Mouse (Mus musculus) kidney, embryonic 15.5 days (tissue): ENCODE measurements around the gene Nat10. TPM values are rescaled to one million over a fixed set of nuclear protein-coding genes. Genes with fewer than 3 reads are reported as not detected.

Experiments used
- ATAC-seq: fragments of 200-750 bp; cut with Nextera tagmentation; replicated peaks from 2 replicates; pipeline ENCODE4 v1.8.0; 2017; ENCODE audit warnings: moderate TSS enrichment; ENCODE audit not compliant: low FRiP score
- H3K27ac ChIP-seq: fragments of 300-500 bp; sonication (generic); 2 replicates; pipeline ENCODE4 v1.5.1; 2015; ENCODE audit warnings: mild to moderate bottlenecking, inconsistent platforms
- H3K27me3 ChIP-seq: fragments of 300-500 bp; sonication (generic); 2 replicates; pipeline ENCODE4 v1.6.1; 2015; ENCODE audit warnings: inconsistent platforms
- H3K36me3 ChIP-seq: fragments of 300-500 bp; sonication (generic); 2 replicates; pipeline ENCODE4 v1.6.1; 2015; ENCODE audit warnings: inconsistent platforms
- H3K4me1 ChIP-seq: fragments of 300-500 bp; sonication (generic); 2 replicates; pipeline ENCODE4 v1.6.1; 2015; ENCODE audit warnings: inconsistent platforms
- H3K4me2 ChIP-seq: fragments of 300-500 bp; sonication (generic); 2 replicates; pipeline ENCODE4 v1.6.1; 2015; ENCODE audit warnings: moderate library complexity, mild to moderate bottlenecking, inconsistent platforms
- H3K4me3 ChIP-seq: fragments of 300-500 bp; sonication (generic); replicated peaks from 2 replicates; pipeline ENCODE4 v1.5.1; 2015; ENCODE audit warnings: mild to moderate bottlenecking, inconsistent platforms
- H3K9ac ChIP-seq: fragments of 300-500 bp; sonication (generic); 2 replicates; pipeline ENCODE4 v1.6.1; 2015; ENCODE audit warnings: mild to moderate bottlenecking, inconsistent platforms
- H3K9me3 ChIP-seq: fragments of 300-500 bp; sonication (generic); replicated peaks from 2 replicates; pipeline ENCODE4 v1.6.1; 2016; ENCODE audit warnings: inconsistent platforms
- WGBS: fragments of 180-500 bp; shearing (Covaris S2); methylation state at CpG from one replicate; pipeline ENCODE4 v1.1.7; 2015; ENCODE audit warnings: mixed read lengths; 5-methylcytosine and 5-hydroxymethylcytosine counted together
- polyA plus RNA-seq: library from polyadenylated mRNA; unstranded; fragments of >200 nt; fragmentation: Nextera tagmentation; extraction: Ambion mirVana; gene quantifications from 2 replicates; pipeline ENCODE4 v1.2.1, GENCODE M21; 2015

Nat10 gene
- polyA plus RNA-seq, 1 experiment from 2014 or later, result 27.4 TPM

- no peak overlapping the region for H3K4me2 ChIP-seq
- H3K27ac ChIP-seq, result no peak overlapping the region
- no peaks in the 10 kb centered on the region for H3K9me3 ChIP-seq
- WGBS, result 86% methylated on average over 4 of the region's 4 CpGs
- peaks cover 70% of the 10 kb centered on the region for H3K36me3 ChIP-seq
- no peaks in the 10 kb centered on the region for H3K4me1 ChIP-seq
- no peaks in the 10 kb centered on the region for H3K27me3 ChIP-seq
- H3K4me3 ChIP-seq, result no peak overlapping the region
- H3K9ac ChIP-seq, result no peak overlapping the region
- no peak for ATAC-seq
Observed at GRCm38 (mm10) chr2:103784621-103785020, 23.6 kb upstream of the Nat10 start.

GRCm38 (mm10) chr2:103762492-103762891 lies 1.4 kb upstream of the Nat10 start:
- no peak for ATAC-seq
- H3K36me3 ChIP-seq, result peaks cover 26% of the 10 kb centered on the region
- no peak overlapping the region for H3K4me3 ChIP-seq
- no peak overlapping the region for H3K9ac ChIP-seq
- WGBS, result 59% methylated on average over 1 of the region's 1 CpGs
- H3K27ac ChIP-seq, result no peak overlapping the region
- peaks cover 17% of the 10 kb centered on the region for H3K4me1 ChIP-seq
- H3K9me3 ChIP-seq, result no peaks in the 10 kb centered on the region
- H3K4me2 ChIP-seq, result peak overlapping the region; percentile 74
- H3K27me3 ChIP-seq, result no peaks in the 10 kb centered on the region

GRCm38 (mm10) chr2:103761993-103762392 lies 923 bp upstream of the Nat10 start:
- Histone ChIP-seq H3K9ac (no peak overlapping the region), H3K9me3 (no peaks in the 10 kb centered on the region), H3K4me2 (peak overlapping the region; percentile 74), H3K27ac (no peak overlapping the region), H3K4me3 (peak overlapping the region; percentile 70), H3K27me3 (no peaks in the 10 kb centered on the region), H3K36me3 (peaks cover 30% of the 10 kb centered on the region), H3K4me1 (peaks cover 17% of the 10 kb centered on the region)
- WGBS, result 38% methylated on average over 4 of the region's 4 CpGs
- no peak for ATAC-seq

- H3K9me3 ChIP-seq, result no peaks in the 10 kb centered on the region
- peak; percentile 13; the same call in 1 of the 2 replicates for ATAC-seq
- H3K27me3 ChIP-seq, result no peaks in the 10 kb centered on the region
- peak overlapping the region; percentile 90; the same call in 1 of the 2 replicates for H3K27ac ChIP-seq
- H3K4me3 ChIP-seq, result peak overlapping the region; percentile 70
- WGBS, result under 1% methylated on average over 12 of the region's 12 CpGs
- H3K4me1 ChIP-seq, result peaks cover 17% of the 10 kb centered on the region
- peaks cover 29% of the 10 kb centered on the region for H3K36me3 ChIP-seq
- H3K4me2 ChIP-seq, result peak overlapping the region; percentile 74
- H3K9ac ChIP-seq, result peak overlapping the region; percentile 44
Observed at GRCm38 (mm10) chr2:103760421-103760820, 649 bp downstream of the Nat10 start.

GRCm38 (mm10) chr2:103755458-103756085 lies 5.5 kb downstream of the Nat10 start:
- H3K9ac ChIP-seq, result no peak overlapping the region
- peaks cover 64% of the 10 kb centered on the region for H3K36me3 ChIP-seq
- no peak for ATAC-seq
- WGBS, result 93% methylated on average over 9 of the region's 9 CpGs
- no peak overlapping the region for H3K4me3 ChIP-seq
- H3K4me1 ChIP-seq, result peaks cover 8% of the 10 kb centered on the region
- H3K27ac ChIP-seq, result no peak overlapping the region
- no peak overlapping the region for H3K4me2 ChIP-seq
- H3K9me3 ChIP-seq, result no peaks in the 10 kb centered on the region
- H3K27me3 ChIP-seq, result no peaks in the 10 kb centered on the region

- H3K9ac ChIP-seq, result no peak overlapping the region
- no peak overlapping the region for H3K4me3 ChIP-seq
- no peaks in the 10 kb centered on the region for H3K9me3 ChIP-seq
- H3K27ac ChIP-seq, result no peak overlapping the region
- no peak overlapping the region for H3K4me2 ChIP-seq
- no peak for ATAC-seq
- H3K36me3 ChIP-seq, result peaks cover 73% of the 10 kb centered on the region
- no peaks in the 10 kb centered on the region for H3K27me3 ChIP-seq
- peaks cover 3% of the 10 kb centered on the region for H3K4me1 ChIP-seq
- 85% methylated on average over 3 of the region's 3 CpGs for WGBS
Observed at GRCm38 (mm10) chr2:103754614-103755013, 6.5 kb downstream of the Nat10 start.

- no peak overlapping the region for H3K4me2 ChIP-seq
- 91% methylated on average over 6 of the region's 6 CpGs for WGBS
- no peak for ATAC-seq
- peaks cover 89% of the 10 kb centered on the region for H3K36me3 ChIP-seq
- H3K27me3 ChIP-seq, result no peaks in the 10 kb centered on the region
- no peak overlapping the region for H3K27ac ChIP-seq
- H3K9ac ChIP-seq, result no peak overlapping the region
- H3K4me3 ChIP-seq, result no peak overlapping the region
- no peaks in the 10 kb centered on the region for H3K9me3 ChIP-seq
- no peaks in the 10 kb centered on the region for H3K4me1 ChIP-seq
Observed at GRCm38 (mm10) chr2:103751771-103752170, 9.3 kb downstream of the Nat10 start.

GRCm38 (mm10) chr2:103749091-103749490 lies 12.0 kb downstream of the Nat10 start:
- Histone ChIP-seq H3K4me2 (no peak overlapping the region), H3K9me3 (no peaks in the 10 kb centered on the region), H3K4me1 (no peaks in the 10 kb centered on the region), H3K4me3 (no peak overlapping the region), H3K27me3 (no peaks in the 10 kb centered on the region), H3K9ac (no peak overlapping the region), H3K27ac (no peak overlapping the region), H3K36me3 (peaks cover 77% of the 10 kb centered on the region)
- WGBS, result 57% methylated on average over 3 of the region's 3 CpGs
- no peak for ATAC-seq

- Histone ChIP-seq H3K36me3 (peaks cover 78% of the 10 kb centered on the region), H3K9ac (no peak overlapping the region), H3K4me3 (no peak overlapping the region), H3K4me1 (no peaks in the 10 kb centered on the region), H3K9me3 (no peaks in the 10 kb centered on the region), H3K4me2 (no peak overlapping the region), H3K27ac (no peak overlapping the region), H3K27me3 (no peaks in the 10 kb centered on the region)
- WGBS, result 88% methylated on average over 9 of the region's 9 CpGs
- ATAC-seq, result no peak
Observed at GRCm38 (mm10) chr2:103747891-103748290, 13.2 kb downstream of the Nat10 start.

GRCm38 (mm10) chr2:103746761-103747160 lies 14.3 kb downstream of the Nat10 start:
- no peak for ATAC-seq
- Histone ChIP-seq H3K9ac (no peak overlapping the region), H3K4me3 (no peak overlapping the region), H3K27ac (no peak overlapping the region), H3K27me3 (no peaks in the 10 kb centered on the region), H3K36me3 (peaks cover 77% of the 10 kb centered on the region), H3K4me1 (no peaks in the 10 kb centered on the region), H3K9me3 (no peaks in the 10 kb centered on the region), H3K4me2 (no peak overlapping the region)
- WGBS, result 87% methylated on average over 2 of the region's 2 CpGs

GRCm38 (mm10) chr2:103746096-103746495 lies 15.0 kb downstream of the Nat10 start:
- Histone ChIP-seq H3K4me1 (no peaks in the 10 kb centered on the region), H3K27me3 (no peaks in the 10 kb centered on the region), H3K4me2 (no peak overlapping the region), H3K27ac (no peak overlapping the region), H3K9ac (no peak overlapping the region), H3K9me3 (no peaks in the 10 kb centered on the region), H3K36me3 (peaks cover 74% of the 10 kb centered on the region), H3K4me3 (no peak overlapping the region)
- no peak for ATAC-seq
- WGBS, result 76% methylated on average over 2 of the region's 2 CpGs

- Histone ChIP-seq H3K9ac (no peak overlapping the region), H3K27me3 (no peaks in the 10 kb centered on the region), H3K27ac (no peak overlapping the region), H3K4me1 (no peaks in the 10 kb centered on the region), H3K4me3 (no peak overlapping the region), H3K36me3 (peaks cover 74% of the 10 kb centered on the region), H3K9me3 (no peaks in the 10 kb centered on the region), H3K4me2 (no peak overlapping the region)
- no peak for ATAC-seq
- 82% methylated on average over 5 of the region's 5 CpGs for WGBS
Observed at GRCm38 (mm10) chr2:103745481-103745880, 15.6 kb downstream of the Nat10 start.

GRCm38 (mm10) chr2:103743988-103744387 lies 17.1 kb downstream of the Nat10 start:
- H3K4me2 ChIP-seq, result no peak overlapping the region
- no peaks in the 10 kb centered on the region for H3K27me3 ChIP-seq
- no peak overlapping the region for H3K27ac ChIP-seq
- H3K9me3 ChIP-seq, result no peaks in the 10 kb centered on the region
- ATAC-seq, result no peak
- 85% methylated on average over 7 of the region's 7 CpGs for WGBS
- peaks cover 73% of the 10 kb centered on the region for H3K36me3 ChIP-seq
- no peaks in the 10 kb centered on the region for H3K4me1 ChIP-seq
- H3K9ac ChIP-seq, result no peak overlapping the region
- no peak overlapping the region for H3K4me3 ChIP-seq
